Mouse (Mus musculus) limb, embryonic 14.5 days (tissue): ENCODE measurements around the gene Cyth2. TPM values are rescaled to one million over a fixed set of nuclear protein-coding genes. Genes with fewer than 3 reads are reported as not detected.

ENCODE experiments used
- ATAC-seq: fragments of 200-750 bp; cut with Nextera tagmentation; 2 replicates; pipeline ENCODE4 v1.8.0; 2017; ENCODE audit warnings: low read depth, moderate number of reproducible peaks, moderate TSS enrichment; ENCODE audit not compliant: low FRiP score
- DNase-seq: peaks from one replicate; pipeline ENCODE4 v3.0.0-alpha.2; 2015; ENCODE audit warnings: low spot score
- H3K27ac ChIP-seq: fragments of 300-500 bp; sonication (generic); replicated peaks from 2 replicates; pipeline ENCODE4 v1.5.1; 2014; ENCODE audit warnings: low read depth, mild to moderate bottlenecking, low read length, moderate library complexity, mixed read lengths
- H3K27me3 ChIP-seq: fragments of 300-500 bp; sonication (generic); 2 replicates; pipeline ENCODE4 v1.6.1; 2014; ENCODE audit warnings: low read length, mixed read lengths; ENCODE audit not compliant: control insufficient read depth, insufficient read depth
- H3K36me3 ChIP-seq: fragments of 300-500 bp; sonication (generic); 2 replicates; pipeline ENCODE4 v1.6.1; 2014; ENCODE audit warnings: mild to moderate bottlenecking, low read length, moderate library complexity, mixed read lengths; ENCODE audit not compliant: control insufficient read depth, insufficient read depth
- H3K4me1 ChIP-seq: fragments of 300-500 bp; sonication (generic); 2 replicates; pipeline ENCODE4 v1.6.1; 2014; ENCODE audit warnings: antibody characterized with exemption, low read length, mixed read lengths; ENCODE audit not compliant: control insufficient read depth, insufficient read depth
- H3K4me2 ChIP-seq: fragments of 300-500 bp; sonication (generic); replicated peaks from 2 replicates; pipeline ENCODE4 v1.6.1; 2014; ENCODE audit warnings: low read depth, mild to moderate bottlenecking, low read length, moderate library complexity; ENCODE audit not compliant: severe bottlenecking
- H3K4me3 ChIP-seq: fragments of 300-500 bp; sonication (generic); replicated peaks from 2 replicates; pipeline ENCODE4 v1.5.1; 2014; ENCODE audit warnings: low read length
- H3K9ac ChIP-seq: fragments of 300-500 bp; sonication (generic); 2 replicates; pipeline ENCODE4 v1.6.1; 2014; ENCODE audit warnings: mild to moderate bottlenecking, low read depth, low read length, moderate library complexity; ENCODE audit not compliant: severe bottlenecking
- H3K9me3 ChIP-seq: fragments of 300-500 bp; sonication (generic); 2 replicates; pipeline ENCODE4 v1.6.1; 2016; ENCODE audit warnings: low read length; ENCODE audit not compliant: control insufficient read depth
- POLR2A ChIP-seq: fragments of 200-500 bp; IDR thresholded peaks from 2 replicates; pipeline ENCODE4 v1.8.0; 2012; ENCODE audit warnings: inconsistent platforms, mild to moderate bottlenecking, moderate library complexity, borderline replicate concordance; ENCODE audit not compliant: insufficient read depth, insufficient read length; ENCODE audit errors: extremely low read depth
- WGBS: fragments of 180-500 bp; shearing (Covaris S2); extraction: QIAGEN DNeasy Blood & Tissue Kit; methylation state at CpG from one replicate; pipeline ENCODE4 v1.1.7; 2014; 5-methylcytosine and 5-hydroxymethylcytosine counted together
- polyA plus RNA-seq, 2 experiments: library from polyadenylated mRNA; depleted of rRNA in 1 of 2; stranded (reverse) in 1 of 2; unstranded in 1 of 2; fragments of >200 nt; fragmentation: Nextera tagmentation in 1 of 2; extraction: Ambion mirVana in 1 of 2; gene quantifications; 2 replicates each; pipeline versions ENCODE4 v1.2.1 to v1.2.3; 2012 to 2014

The Cyth2 gene
- polyA plus RNA-seq, 2 experiments, result 91.7 to 105 TPM

DNA sequence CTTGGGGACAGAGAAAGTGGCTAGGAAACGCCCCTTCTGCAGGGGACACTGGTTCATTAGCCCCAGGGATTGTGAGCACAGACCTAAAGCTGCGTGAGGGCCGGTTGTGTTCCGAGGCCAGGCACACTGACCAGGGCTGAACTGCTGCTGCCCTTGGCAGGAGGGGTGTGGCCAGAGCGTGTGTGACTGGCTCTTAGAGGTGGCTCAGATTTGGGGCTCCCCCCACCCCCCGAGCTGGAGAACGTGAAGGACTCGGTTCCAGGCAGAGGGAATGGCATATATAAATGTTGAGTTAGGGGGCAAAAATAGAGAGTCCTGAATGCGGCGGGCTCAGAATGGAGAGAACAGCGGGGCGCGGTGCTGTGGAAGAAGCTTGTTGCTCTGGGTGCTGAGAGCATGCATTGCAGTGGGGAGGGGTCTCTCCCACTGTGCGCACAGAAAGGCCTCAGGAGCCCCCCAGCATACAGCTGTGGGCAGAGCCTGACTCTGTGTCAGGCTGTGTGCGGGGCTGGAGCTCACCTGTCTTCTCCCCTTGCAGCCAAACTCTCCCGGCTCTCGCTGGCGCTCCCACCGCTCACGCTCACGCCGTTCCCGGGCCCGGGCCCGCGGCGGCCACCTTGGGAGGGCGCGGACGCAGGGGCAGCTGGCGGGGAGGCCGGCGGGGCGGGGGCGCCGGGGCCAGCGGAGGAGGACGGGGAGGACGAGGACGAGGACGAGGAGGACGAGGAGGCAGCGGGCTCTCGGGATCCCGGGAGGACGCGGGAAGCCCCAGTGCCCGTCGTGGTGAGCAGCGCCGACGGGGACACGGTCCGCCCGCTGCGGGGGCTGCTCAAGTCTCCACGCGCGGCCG lies 16.5 kb downstream of the Cyth2 start:
- H3K27ac ChIP-seq, result no peak overlapping the region
- TF ChIP-seq POLR2A, result no peak
- no peaks in the 10 kb centered on the region; the same call in 1 of the 2 replicates for H3K9me3 ChIP-seq
- H3K4me2 ChIP-seq, result peak overlapping the region; percentile 82
- H3K9ac ChIP-seq, result peak overlapping the region; percentile 57
- ATAC-seq, result no peak
- H3K27me3 ChIP-seq, result peaks cover 23% of the 10 kb centered on the region; the same call in 1 of the 2 replicates
- H3K4me3 ChIP-seq, result peak overlapping the region; percentile 45
- H3K36me3 ChIP-seq, result peaks cover 47% of the 10 kb centered on the region
- H3K4me1 ChIP-seq, result peaks cover 22% of the 10 kb centered on the region
- DNase-seq, result no peak
- 2% methylated on average over 22 of the region's 60 CpGs for WGBS

DNA sequence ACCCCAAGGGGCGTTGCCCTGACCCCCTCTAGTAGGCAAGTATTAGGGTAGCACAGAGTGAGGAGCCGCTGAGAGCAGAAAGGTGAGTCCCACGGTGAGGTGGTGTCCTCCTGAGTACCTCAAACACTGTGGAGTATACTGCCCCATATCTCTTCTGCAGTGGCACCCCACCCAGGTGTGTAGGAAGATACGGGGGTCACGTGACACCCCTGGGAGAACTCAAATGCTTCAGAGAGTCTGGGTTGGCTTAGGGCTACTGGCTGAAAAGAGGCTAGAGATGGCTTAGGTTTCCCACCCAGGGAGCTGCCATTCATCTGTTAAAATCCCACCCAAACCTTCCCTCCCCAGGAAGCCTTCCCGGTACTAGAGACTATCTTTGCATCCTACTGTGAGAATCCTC lies 17.4 kb downstream of the Cyth2 start:
- Histone ChIP-seq H3K4me1 (peaks cover 22% of the 10 kb centered on the region), H3K27ac (no peak overlapping the region), H3K9me3 (no peaks in the 10 kb centered on the region; the same call in 1 of the 2 replicates), H3K9ac (no peak overlapping the region), H3K4me2 (no peak overlapping the region), H3K27me3 (peaks cover 23% of the 10 kb centered on the region; the same call in 1 of the 2 replicates), H3K4me3 (no peak overlapping the region), H3K36me3 (peaks cover 47% of the 10 kb centered on the region)
- DNase-seq (no peak), ATAC-seq (no peak)
- no peak for TF ChIP-seq POLR2A
- WGBS, result 51% methylated on average over 6 of the region's 6 CpGs

- Histone ChIP-seq H3K9ac (no peak overlapping the region), H3K27me3 (peaks cover 23% of the 10 kb centered on the region; the same call in 1 of the 2 replicates), H3K4me1 (peaks cover 18% of the 10 kb centered on the region), H3K36me3 (peaks cover 58% of the 10 kb centered on the region), H3K4me2 (no peak overlapping the region), H3K4me3 (no peak overlapping the region), H3K9me3 (no peaks in the 10 kb centered on the region; the same call in 1 of the 2 replicates), H3K27ac (no peak overlapping the region)
- no peak for ATAC-seq
- DNase-seq, result no peak
- 96% methylated on average over 22 of the region's 29 CpGs for WGBS
- TF ChIP-seq POLR2A, result no peak
These were observed 19.4 kb downstream of the Cyth2 start for GRCm38 (mm10) chr7:45794971-45795370.

DNA sequence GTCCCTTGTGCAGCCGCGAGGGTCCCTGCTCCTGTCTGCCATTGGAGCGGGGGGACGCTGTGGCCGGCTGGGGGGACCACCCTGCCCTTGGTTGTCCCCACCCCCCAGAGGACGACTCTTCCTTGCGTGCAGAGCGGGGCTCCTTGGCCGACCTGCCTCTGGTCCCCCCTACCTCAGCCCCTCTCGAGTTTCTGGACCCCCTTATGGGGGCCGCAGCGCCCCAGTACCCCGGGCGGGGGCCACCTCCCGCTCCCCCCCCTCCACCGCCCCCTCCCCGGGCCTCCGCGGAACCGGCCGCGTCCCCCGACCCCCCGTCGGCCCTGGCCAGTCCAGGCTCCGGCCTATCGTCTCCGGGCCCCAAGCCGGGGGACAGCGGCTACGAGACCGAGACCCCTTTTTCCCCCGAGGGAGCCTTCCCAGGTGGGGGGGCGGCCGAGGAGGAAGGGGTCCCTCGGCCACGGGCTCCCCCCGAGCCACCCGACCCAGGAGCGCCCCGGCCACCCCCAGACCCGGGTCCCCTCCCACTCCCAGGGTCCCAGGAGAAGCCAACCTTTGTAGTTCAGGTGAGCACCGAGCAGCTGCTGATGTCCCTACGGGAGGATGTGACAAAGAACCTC lies 20.3 kb downstream of the Cyth2 start:
- Histone ChIP-seq H3K27ac (no peak overlapping the region), H3K27me3 (peaks cover 23% of the 10 kb centered on the region; the same call in 1 of the 2 replicates), H3K4me2 (no peak overlapping the region), H3K9ac (no peak overlapping the region), H3K9me3 (no peaks in the 10 kb centered on the region; the same call in 1 of the 2 replicates), H3K36me3 (peaks cover 67% of the 10 kb centered on the region), H3K4me1 (peaks cover 18% of the 10 kb centered on the region), H3K4me3 (no peak overlapping the region)
- 82% methylated on average over 32 of the region's 44 CpGs for WGBS
- DNase-seq (no peak), ATAC-seq (no peak)
- no peak for TF ChIP-seq POLR2A

DNA sequence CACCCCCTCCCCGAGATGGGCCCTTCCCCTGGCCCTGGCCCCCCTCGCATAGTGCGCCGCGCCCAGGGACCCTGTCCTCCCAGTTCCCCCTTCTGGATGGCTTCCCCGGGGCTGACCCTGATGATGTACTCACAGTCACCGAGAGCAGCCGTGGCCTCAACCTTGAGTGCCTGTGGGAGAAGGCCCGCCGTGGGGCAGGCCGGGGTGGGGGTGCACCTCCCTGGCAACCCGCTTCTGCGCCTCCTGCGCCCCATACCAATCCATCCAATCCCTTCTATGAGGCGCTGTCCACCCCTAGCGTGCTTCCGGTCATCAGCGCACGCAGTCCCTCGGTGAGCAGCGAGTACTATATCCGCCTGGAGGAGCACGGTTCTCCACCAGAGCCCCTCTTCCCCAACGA lies 21.1 kb downstream of the Cyth2 start:
- H3K9me3 ChIP-seq, result no peaks in the 10 kb centered on the region; the same call in 1 of the 2 replicates
- H3K27ac ChIP-seq, result no peak overlapping the region
- no peak overlapping the region for H3K9ac ChIP-seq
- H3K36me3 ChIP-seq, result peaks cover 74% of the 10 kb centered on the region
- TF ChIP-seq POLR2A, result no peak
- DNase-seq (no peak), ATAC-seq (no peak)
- no peak overlapping the region for H3K4me2 ChIP-seq
- peaks cover 14% of the 10 kb centered on the region; the same call in 1 of the 2 replicates for H3K27me3 ChIP-seq
- WGBS, result 86% methylated on average over 23 of the region's 24 CpGs
- H3K4me3 ChIP-seq, result no peak overlapping the region
- peaks cover 9% of the 10 kb centered on the region for H3K4me1 ChIP-seq
